Mouse (Mus musculus) megakaryocyte, embryonic 14.5 days (primary cell): ENCODE results near the gene Epn3. TPM values are rescaled to one million over a fixed set of nuclear protein-coding genes. Genes with fewer than 3 reads are reported as not detected.

Experiments used
- H3K27me3 ChIP-seq: replicated peaks from 2 replicates; pipeline ENCODE3; 2012; ENCODE audit warnings: inconsistent platforms
- H3K36me3 ChIP-seq: replicated peaks from 2 replicates; pipeline ENCODE3; 2012; ENCODE audit warnings: low read length, inconsistent platforms, mixed read lengths
- H3K4me1 ChIP-seq: 2 replicates; pipeline ENCODE4 v1.6.1; 2012; ENCODE audit warnings: inconsistent platforms
- H3K4me3 ChIP-seq: replicated peaks from 2 replicates; pipeline ENCODE3; 2012; ENCODE audit warnings: moderate library complexity, mild to moderate bottlenecking, inconsistent platforms
- H3K9me3 ChIP-seq: 2 replicates; pipeline ENCODE4 v1.6.1; 2012; ENCODE audit warnings: inconsistent platforms
- FLI1 ChIP-seq: IDR thresholded peaks from 2 replicates; pipeline ENCODE4 v1.6.1; 2012; ENCODE audit warnings: low read length, inconsistent platforms, mixed read lengths
- GATA1 ChIP-seq: IDR thresholded peaks from 3 replicates; pipeline ENCODE4 v1.6.1; 2012; ENCODE audit warnings: mixed read lengths, low read length, inconsistent platforms, borderline replicate concordance
- polyA plus RNA-seq: library from polyadenylated mRNA; stranded (reverse); fragments of >175 nt; gene quantifications from 2 replicates; pipeline ENCODE4 v1.2.3, GENCODE M21; 2012; ENCODE audit warnings: low replicate concordance; ENCODE audit not compliant: insufficient read depth

Epn3 gene
- polyA plus RNA-seq, result not detected in 2 replicates

DNA sequence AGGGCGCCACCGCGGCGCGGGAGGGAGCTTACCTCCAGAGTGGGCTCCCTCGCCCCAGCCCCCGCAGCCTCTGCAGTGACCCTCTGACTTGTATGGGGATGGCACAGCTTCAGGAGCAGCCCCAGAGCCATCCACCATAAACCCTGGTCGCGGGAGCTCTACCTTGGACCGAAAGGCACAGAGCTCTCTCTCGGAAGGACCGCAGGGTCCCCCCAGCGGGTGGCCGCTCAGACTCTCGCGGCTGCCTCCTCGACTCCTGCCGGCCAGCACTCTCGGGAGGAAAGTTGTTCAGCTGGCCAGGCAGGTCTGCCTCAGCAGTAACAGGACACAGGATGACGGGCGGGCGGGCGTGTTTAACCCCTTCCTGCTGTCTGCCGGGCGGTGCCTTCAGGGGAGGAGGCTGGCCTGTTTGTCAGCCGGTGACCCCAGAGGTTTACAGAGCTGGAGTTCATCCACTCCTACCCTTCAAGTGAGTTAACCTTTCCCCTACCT, at the start of gene Epn3:
TSS of gene Epn3 (minus strand) at position 314 of the 492 bp plus-strand sequence.
- H3K9me3 ChIP-seq, result no peaks in the 10 kb centered on the region
- TF ChIP-seq GATA1 (no peak), FLI1 (no peak)
- peaks cover 5% of the 10 kb centered on the region for H3K4me1 ChIP-seq
- peaks cover 98% of the 10 kb centered on the region for H3K27me3 ChIP-seq
- no peaks in the 10 kb centered on the region for H3K36me3 ChIP-seq
- no peak within 1 kb of the TSS for H3K4me3 ChIP-seq

DNA sequence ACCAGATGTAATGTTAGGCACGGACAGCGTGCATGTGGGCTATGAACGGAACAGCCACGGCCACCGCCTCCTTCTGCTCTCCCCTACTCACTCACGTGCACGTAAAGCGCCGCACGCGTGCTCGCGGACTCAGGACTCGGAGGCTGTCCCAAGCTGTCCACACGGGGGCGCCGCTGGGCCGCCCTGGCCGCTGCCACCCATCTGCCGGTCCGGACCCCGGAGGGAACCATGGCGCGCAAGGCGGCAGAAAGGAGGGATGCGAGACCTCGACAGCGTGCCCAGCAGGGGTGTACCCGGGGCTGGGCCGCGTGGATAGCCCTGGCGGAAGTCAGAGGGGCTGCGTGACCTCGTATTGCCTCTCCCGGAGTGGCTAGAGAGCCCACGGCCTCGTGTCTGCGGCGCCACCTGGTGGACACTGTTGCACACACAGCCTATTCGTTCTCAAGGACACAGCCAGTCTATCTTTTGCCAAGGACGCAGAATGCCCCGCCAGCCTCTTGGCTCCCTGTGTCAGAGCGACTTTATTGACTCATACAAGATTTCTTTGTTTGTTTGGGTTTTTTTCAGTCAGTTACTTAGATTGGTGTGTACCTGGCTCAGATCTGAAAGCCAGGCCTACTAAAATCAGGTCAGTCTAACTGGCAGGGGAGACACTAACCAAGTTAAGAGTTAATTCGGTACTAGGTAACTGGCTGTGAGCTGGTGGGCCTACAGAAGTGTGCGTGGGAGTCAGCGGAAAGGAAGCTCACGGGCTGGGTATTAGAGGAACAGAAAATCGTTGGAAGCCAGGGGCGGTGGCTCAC, 49.3 kb upstream of the Epn3 start, which contains the start of gene Rsad1:
TSS of gene Rsad1 (minus strand) at position 368 of the 803 bp plus-strand sequence.
- peak within 1 kb of the TSS; percentile 98 for H3K4me3 ChIP-seq
- H3K36me3 ChIP-seq, result peaks cover 14% of the 10 kb centered on the region
- TF ChIP-seq GATA1 (no peak), FLI1 (no peak)
- peaks cover 55% of the 10 kb centered on the region for H3K4me1 ChIP-seq
- no peaks in the 10 kb centered on the region for H3K27me3 ChIP-seq
- H3K9me3 ChIP-seq, result peaks cover 7% of the 10 kb centered on the region

- Histone ChIP-seq H3K27me3 (no peaks in the 10 kb centered on the region), H3K36me3 (peaks cover 21% of the 10 kb centered on the region), H3K4me1 (peaks cover 50% of the 10 kb centered on the region), H3K9me3 (peaks cover 7% of the 10 kb centered on the region), H3K4me3 (peak overlapping the region; percentile 98)
- no peak for TF ChIP-seq FLI1
- TF ChIP-seq GATA1, result no peak
Measured at GRCm38 (mm10) chr11:94548041-94548784, 48.4 kb upstream of the Epn3 start.

- H3K36me3 ChIP-seq, result peaks cover 31% of the 10 kb centered on the region
- no peaks in the 10 kb centered on the region for H3K27me3 ChIP-seq
- no peak for TF ChIP-seq GATA1
- no peak for TF ChIP-seq FLI1
- H3K4me3 ChIP-seq, result no peak overlapping the region
- H3K9me3 ChIP-seq, result peaks cover 7% of the 10 kb centered on the region
- H3K4me1 ChIP-seq, result peaks cover 50% of the 10 kb centered on the region
Measured at GRCm38 (mm10) chr11:94547271-94547670, 47.5 kb upstream of the Epn3 start.

- H3K4me3 ChIP-seq, result no peak overlapping the region
Measured at GRCm38 (mm10) chr11:94546381-94546780, 46.6 kb upstream of the Epn3 start.

DNA sequence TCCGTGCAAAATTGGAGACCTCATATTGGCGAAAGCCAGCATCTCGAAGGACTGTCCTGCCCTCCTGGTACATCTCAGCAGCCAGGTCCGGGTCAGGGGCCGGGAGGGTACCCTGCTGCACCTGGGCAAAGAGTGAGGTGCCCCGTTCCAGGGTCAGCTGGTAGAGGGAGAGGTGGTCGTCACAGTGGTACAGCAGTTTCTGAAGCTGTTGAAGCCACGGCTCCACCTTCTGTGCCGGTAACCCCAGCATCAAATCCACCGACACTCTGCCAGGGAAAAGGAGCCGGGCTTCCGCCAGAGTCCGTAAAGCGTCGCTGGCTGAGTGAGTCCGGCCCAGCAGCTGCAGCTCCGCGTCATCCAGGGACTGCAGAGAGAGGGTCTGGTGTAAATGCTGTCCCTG, 44.6 kb upstream of the Epn3 start:
- H3K4me1 ChIP-seq, result peaks cover 29% of the 10 kb centered on the region
- H3K27me3 ChIP-seq, result no peaks in the 10 kb centered on the region
- peaks cover 41% of the 10 kb centered on the region for H3K36me3 ChIP-seq
- H3K4me3 ChIP-seq, result no peak overlapping the region
- TF ChIP-seq GATA1, result no peak
- no peak for TF ChIP-seq FLI1
- no peaks in the 10 kb centered on the region for H3K9me3 ChIP-seq

More at GRCm38 (mm10) chr11:94546381-94546780, 46.6 kb upstream of the Epn3 start:
- Histone ChIP-seq H3K9me3 (peaks cover 3% of the 10 kb centered on the region), H3K4me1 (peaks cover 49% of the 10 kb centered on the region), H3K27me3 (no peaks in the 10 kb centered on the region), H3K36me3 (peaks cover 32% of the 10 kb centered on the region)
- TF ChIP-seq GATA1, result no peak

DNA sequence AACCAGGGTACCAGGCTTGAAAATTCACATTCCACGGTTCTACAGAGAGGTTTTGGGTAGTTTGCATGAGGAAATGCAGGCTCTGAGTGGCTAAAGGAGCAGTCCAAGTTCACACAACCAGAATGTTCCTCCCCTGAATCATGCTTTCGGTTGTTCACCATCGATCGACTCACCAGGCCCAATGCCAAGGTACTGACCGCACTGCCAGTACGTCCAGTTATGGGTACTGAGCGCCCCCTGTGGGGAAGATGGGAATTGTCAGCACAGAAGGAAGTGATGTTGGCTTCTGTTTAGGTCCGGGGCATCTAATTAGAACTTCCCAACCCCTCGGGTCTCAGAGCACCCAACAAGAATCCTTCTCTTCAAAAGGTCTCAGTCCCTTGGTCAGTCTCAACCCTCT, 44.2 kb upstream of the Epn3 start:
- Histone ChIP-seq H3K9me3 (no peaks in the 10 kb centered on the region), H3K36me3 (peaks cover 46% of the 10 kb centered on the region), H3K4me3 (no peak overlapping the region), H3K27me3 (no peaks in the 10 kb centered on the region), H3K4me1 (peaks cover 24% of the 10 kb centered on the region)
- TF ChIP-seq GATA1 (no peak), FLI1 (no peak)

- H3K4me1 ChIP-seq, result peaks cover 19% of the 10 kb centered on the region
- peaks cover 49% of the 10 kb centered on the region for H3K36me3 ChIP-seq
- no peak overlapping the region for H3K4me3 ChIP-seq
- no peaks in the 10 kb centered on the region for H3K9me3 ChIP-seq
- TF ChIP-seq FLI1 (no peak), GATA1 (no peak)
- H3K27me3 ChIP-seq, result no peaks in the 10 kb centered on the region
Measured at GRCm38 (mm10) chr11:94543344-94543743, 43.6 kb upstream of the Epn3 start.

DNA sequence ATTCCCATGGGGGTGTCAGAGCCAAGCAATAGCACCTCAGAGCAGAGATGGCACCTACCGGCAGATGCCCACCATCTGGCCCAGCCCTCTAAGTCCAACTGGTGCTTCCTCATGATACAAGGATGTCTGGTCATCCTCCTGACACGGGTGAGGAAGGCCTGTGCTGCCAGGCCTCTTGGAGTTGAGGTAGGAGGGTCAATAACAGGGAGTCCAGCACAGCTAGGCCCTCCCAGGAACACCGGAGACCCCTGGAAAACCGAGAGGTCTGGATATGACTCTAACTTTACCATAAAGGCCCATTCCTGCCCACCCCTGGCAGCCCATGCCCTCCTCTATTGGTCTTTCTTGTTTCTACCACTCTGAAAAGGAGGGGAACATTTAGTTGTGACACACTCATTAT, 42.6 kb upstream of the Epn3 start:
- no peak overlapping the region for H3K4me3 ChIP-seq
- H3K27me3 ChIP-seq, result no peaks in the 10 kb centered on the region
- TF ChIP-seq GATA1, result no peak
- no peak for TF ChIP-seq FLI1
- H3K36me3 ChIP-seq, result peaks cover 54% of the 10 kb centered on the region
- no peaks in the 10 kb centered on the region for H3K9me3 ChIP-seq
- peaks cover 14% of the 10 kb centered on the region for H3K4me1 ChIP-seq
